Mouse (Mus musculus): ENCODE measurements at regions not wholly inside any gene's neighbourhood (a gene's known extent, or its start where the extent isn't known, plus 50 kb on each side); places are given as distances from the start of the nearest gene placed in this dataset.
A peak's percentile ranks its signal among the peaks of the same experiment; 100 is the strongest.

DNA sequence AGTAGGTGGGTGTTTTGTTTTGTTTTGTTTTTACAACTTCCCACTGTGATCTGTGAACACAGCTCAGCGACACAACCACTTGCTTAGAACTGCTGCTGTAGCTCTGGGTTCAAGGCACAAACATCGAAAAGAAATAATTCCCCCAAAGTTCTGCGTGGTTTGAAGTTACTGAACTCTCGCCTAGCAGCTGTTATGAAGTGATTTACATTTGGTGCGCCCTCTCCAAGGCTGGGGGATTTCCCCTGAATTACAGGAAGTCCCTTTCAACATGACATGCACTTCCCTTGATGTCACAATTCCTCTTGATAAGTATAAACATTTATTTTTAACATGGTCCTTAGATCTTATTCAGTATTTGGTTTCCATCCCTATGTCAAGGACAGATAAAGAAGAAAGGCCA, 336.3 kb upstream of the Adgrl2 start:
- Histone ChIP-seq H3K4me3 (no peak overlapping the region), H3K9ac (no peak overlapping the region), H3K4me2 (no peak overlapping the region), H3K27me3 (no peaks in the 10 kb centered on the region), H3K36me3 (ENCODE audit: poor library complexity, severe bottlenecking) (no peaks in the 10 kb centered on the region), H3K9me3 (replicated peaks) (no peaks in the 10 kb centered on the region), H3K27ac (no peak overlapping the region), H3K4me1 (peaks cover 16% of the 10 kb centered on the region)
- WGBS: 75% methylated on average over 5 of the region's 5 CpGs
- ATAC-seq: no peak

- ATAC-seq: no peak
- no peak overlapping the region for H3K4me2 ChIP-seq
- H3K36me3 ChIP-seq (ENCODE audit: poor library complexity, severe bottlenecking): no peaks in the 10 kb centered on the region
- no peaks in the 10 kb centered on the region for H3K9me3 ChIP-seq (replicated peaks)
- H3K4me1 ChIP-seq: peaks cover 10% of the 10 kb centered on the region; the same call in 1 of the 2 replicates
- no peak overlapping the region for H3K27ac ChIP-seq
- WGBS: 44% methylated on average over 2 of the region's 2 CpGs
- H3K9ac ChIP-seq: no peak overlapping the region
- H3K27me3 ChIP-seq: no peaks in the 10 kb centered on the region
- H3K4me3 ChIP-seq: no peak overlapping the region
These were observed 333.7 kb upstream of the Adgrl2 start for GRCm38 (mm10) chr3:149324088-149324487.

- no peak for ATAC-seq
- WGBS: 68% methylated on average over 9 of the region's 9 CpGs
- H3K27me3 ChIP-seq: no peaks in the 10 kb centered on the region
- no peak overlapping the region for H3K27ac ChIP-seq
- no peaks in the 10 kb centered on the region for H3K9me3 ChIP-seq (replicated peaks)
- no peaks in the 10 kb centered on the region for H3K36me3 ChIP-seq (ENCODE audit: poor library complexity, severe bottlenecking)
- peaks cover 8% of the 10 kb centered on the region for H3K4me1 ChIP-seq
- H3K9ac ChIP-seq: no peak overlapping the region
- H3K4me2 ChIP-seq: no peak overlapping the region
- H3K4me3 ChIP-seq: no peak overlapping the region
These were observed 328.4 kb upstream of the Adgrl2 start for GRCm38 (mm10) chr3:149318728-149319127.

- Histone ChIP-seq H3K9ac (no peak overlapping the region), H3K27ac (no peak overlapping the region), H3K9me3 (replicated peaks) (no peaks in the 10 kb centered on the region; the same call in 1 of the 2 replicates), H3K4me1 (peaks cover 17% of the 10 kb centered on the region), H3K4me3 (no peak overlapping the region), H3K27me3 (no peaks in the 10 kb centered on the region), H3K36me3 (ENCODE audit: poor library complexity, severe bottlenecking) (no peaks in the 10 kb centered on the region), H3K4me2 (no peak overlapping the region)
- 32% methylated on average over 4 of the region's 4 CpGs for WGBS
- ATAC-seq: no peak
These were observed 323.9 kb upstream of the Adgrl2 start for GRCm38 (mm10) chr3:149314258-149314657.

GRCm38 (mm10) chr3:149313217-149313616, 322.9 kb upstream of the Adgrl2 start:
- 33% methylated on average over 6 of the region's 6 CpGs for WGBS
- H3K27me3 ChIP-seq: no peaks in the 10 kb centered on the region
- no peak overlapping the region for H3K27ac ChIP-seq
- H3K36me3 ChIP-seq (ENCODE audit: poor library complexity, severe bottlenecking): no peaks in the 10 kb centered on the region
- peak; percentile 70 for ATAC-seq
- peaks cover 17% of the 10 kb centered on the region for H3K4me1 ChIP-seq
- no peak overlapping the region for H3K9ac ChIP-seq
- no peak overlapping the region for H3K4me2 ChIP-seq
- H3K4me3 ChIP-seq: no peak overlapping the region
- H3K9me3 ChIP-seq (replicated peaks): no peaks in the 10 kb centered on the region; the same call in 1 of the 2 replicates

GRCm38 (mm10) chr3:149311576-149311975, 321.2 kb upstream of the Adgrl2 start:
- no peaks in the 10 kb centered on the region for H3K27me3 ChIP-seq
- H3K4me2 ChIP-seq: no peak overlapping the region
- no peak overlapping the region for H3K4me3 ChIP-seq
- H3K4me1 ChIP-seq: peaks cover 19% of the 10 kb centered on the region
- no peak overlapping the region for H3K27ac ChIP-seq
- 92% methylated on average over 8 of the region's 8 CpGs for WGBS
- H3K36me3 ChIP-seq (ENCODE audit: poor library complexity, severe bottlenecking): no peaks in the 10 kb centered on the region
- no peak for ATAC-seq
- H3K9ac ChIP-seq: no peak overlapping the region
- no peaks in the 10 kb centered on the region; the same call in 1 of the 2 replicates for H3K9me3 ChIP-seq (replicated peaks)

DNA sequence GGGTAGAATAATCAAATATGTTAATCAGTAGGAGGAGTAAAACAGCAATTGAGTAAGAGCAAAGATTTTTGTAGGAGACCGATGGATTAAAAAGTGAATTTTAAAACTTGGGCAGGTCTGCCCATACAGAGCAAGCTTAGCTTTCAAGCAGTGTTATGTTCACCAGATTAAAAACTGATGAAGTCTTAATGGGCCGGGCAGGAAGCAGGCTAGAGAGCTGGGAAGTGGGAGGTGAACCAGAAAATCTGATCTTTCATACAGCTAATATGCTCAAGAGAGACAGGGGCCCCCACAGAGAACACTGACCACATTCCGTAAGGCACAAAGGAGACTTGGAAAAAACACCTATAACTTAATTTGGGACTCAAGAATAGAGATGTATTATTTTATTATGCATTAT, 316.4 kb upstream of the Adgrl2 start:
- H3K4me1 ChIP-seq: peaks cover 4% of the 10 kb centered on the region
- no peaks in the 10 kb centered on the region for H3K36me3 ChIP-seq (ENCODE audit: poor library complexity, severe bottlenecking)
- WGBS: 15% methylated on average over 3 of the region's 3 CpGs

GRCm38 (mm10) chr3:149306291-149306690, 315.9 kb upstream of the Adgrl2 start:
- peaks cover 4% of the 10 kb centered on the region for H3K4me1 ChIP-seq
- ATAC-seq: 0 out of 2 replicates have a peak, but pooled peaks have one; percentile 55
- no peak overlapping the region for H3K27ac ChIP-seq

More for the DNA sequence above, 316.4 kb upstream of the Adgrl2 start:
- no peaks in the 10 kb centered on the region for H3K27me3 ChIP-seq
- no peak overlapping the region for H3K4me3 ChIP-seq
- H3K27ac ChIP-seq: no peak overlapping the region
- no peak for ATAC-seq
- no peak overlapping the region for H3K9ac ChIP-seq
- no peaks in the 10 kb centered on the region; the same call in 1 of the 2 replicates for H3K9me3 ChIP-seq (replicated peaks)
- H3K4me2 ChIP-seq: no peak overlapping the region

DNA sequence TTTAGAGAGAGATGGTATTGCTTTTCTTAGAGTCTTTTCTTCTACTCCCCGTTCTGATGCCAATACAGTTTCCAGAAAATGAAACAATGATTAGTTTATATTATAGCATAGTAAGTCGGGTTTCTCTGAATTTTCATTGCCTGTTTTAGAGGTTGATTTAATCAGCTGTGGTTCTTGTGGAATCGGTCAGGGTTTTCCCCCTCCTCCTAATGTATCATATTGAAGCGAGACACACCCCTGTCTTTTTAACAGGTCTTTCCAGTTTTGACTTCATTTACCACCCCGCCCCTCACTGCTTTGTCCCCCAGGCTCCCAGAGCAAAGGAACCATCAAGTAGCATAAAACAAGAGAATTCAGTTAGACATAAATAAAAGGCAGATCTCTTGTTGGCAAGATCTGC, 315.1 kb upstream of the Adgrl2 start:
- Histone ChIP-seq H3K4me2 (no peak overlapping the region), H3K9me3 (replicated peaks) (no peaks in the 10 kb centered on the region)
- WGBS: 60% methylated on average over 5 of the region's 5 CpGs

More at GRCm38 (mm10) chr3:149306291-149306690, 315.9 kb upstream of the Adgrl2 start:
- no peak overlapping the region for H3K4me2 ChIP-seq
- no peaks in the 10 kb centered on the region for H3K9me3 ChIP-seq (replicated peaks)
- 10% methylated on average over 5 of the region's 5 CpGs for WGBS
- no peaks in the 10 kb centered on the region for H3K27me3 ChIP-seq
- H3K36me3 ChIP-seq (ENCODE audit: poor library complexity, severe bottlenecking): no peaks in the 10 kb centered on the region
- no peak overlapping the region for H3K4me3 ChIP-seq
- no peak overlapping the region for H3K9ac ChIP-seq

DNA sequence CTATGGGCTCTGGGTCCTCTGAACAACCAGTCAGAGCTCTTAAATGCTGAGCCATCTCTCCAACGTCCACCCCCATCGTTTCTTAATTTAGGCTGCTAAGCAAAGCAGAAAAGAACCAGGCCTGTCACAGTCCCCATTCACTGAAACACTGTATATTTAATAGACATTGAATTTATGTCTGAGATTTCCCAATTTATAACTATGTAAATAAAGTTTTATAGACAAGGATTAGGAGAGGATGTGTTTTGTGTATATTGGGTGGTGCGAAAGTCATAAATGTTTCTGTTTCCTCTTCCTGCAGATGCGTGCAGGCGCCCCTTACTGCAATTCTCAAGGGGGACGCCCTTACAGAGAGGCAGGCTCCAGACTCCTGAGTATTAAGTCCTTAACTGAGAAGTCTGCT, 314.7 kb upstream of the Adgrl2 start:
- no peaks in the 10 kb centered on the region for H3K27me3 ChIP-seq
- no peak overlapping the region for H3K9ac ChIP-seq
- peaks cover 4% of the 10 kb centered on the region for H3K4me1 ChIP-seq
- no peaks in the 10 kb centered on the region for H3K36me3 ChIP-seq (ENCODE audit: poor library complexity, severe bottlenecking)
- H3K4me3 ChIP-seq: no peak overlapping the region
- no peak overlapping the region for H3K27ac ChIP-seq
- H3K9me3 ChIP-seq (replicated peaks): no peaks in the 10 kb centered on the region
- no peak overlapping the region for H3K4me2 ChIP-seq
- 60% methylated on average over 6 of the region's 6 CpGs for WGBS
- ATAC-seq: no peak

More for the DNA sequence above, 315.1 kb upstream of the Adgrl2 start:
- Histone ChIP-seq H3K9ac (no peak overlapping the region), H3K4me1 (peaks cover 4% of the 10 kb centered on the region), H3K27ac (no peak overlapping the region), H3K4me3 (no peak overlapping the region), H3K27me3 (no peaks in the 10 kb centered on the region), H3K36me3 (ENCODE audit: poor library complexity, severe bottlenecking) (no peaks in the 10 kb centered on the region)
- ATAC-seq: no peak

GRCm38 (mm10) chr3:149303418-149303817, 313.1 kb upstream of the Adgrl2 start:
- 90% methylated on average over 5 of the region's 5 CpGs for WGBS

GRCm38 (mm10) chr3:149300002-149300401, 309.6 kb upstream of the Adgrl2 start:
- Histone ChIP-seq H3K27me3 (no peaks in the 10 kb centered on the region), H3K4me1 (peaks cover 20% of the 10 kb centered on the region), H3K4me3 (no peak overlapping the region), H3K4me2 (no peak overlapping the region), H3K9me3 (replicated peaks) (no peaks in the 10 kb centered on the region), H3K9ac (no peak overlapping the region), H3K27ac (no peak overlapping the region), H3K36me3 (ENCODE audit: poor library complexity, severe bottlenecking) (no peaks in the 10 kb centered on the region)
- 91% methylated on average over 4 of the region's 4 CpGs for WGBS
- no peak for ATAC-seq

More at GRCm38 (mm10) chr3:149303418-149303817, 313.1 kb upstream of the Adgrl2 start:
- no peaks in the 10 kb centered on the region for H3K27me3 ChIP-seq
- ATAC-seq: no peak
- H3K4me1 ChIP-seq: peaks cover 8% of the 10 kb centered on the region
- H3K4me2 ChIP-seq: no peak overlapping the region
- H3K27ac ChIP-seq: no peak overlapping the region
- no peaks in the 10 kb centered on the region for H3K9me3 ChIP-seq (replicated peaks)
- no peak overlapping the region for H3K4me3 ChIP-seq
- H3K36me3 ChIP-seq (ENCODE audit: poor library complexity, severe bottlenecking): no peaks in the 10 kb centered on the region
- no peak overlapping the region for H3K9ac ChIP-seq

DNA sequence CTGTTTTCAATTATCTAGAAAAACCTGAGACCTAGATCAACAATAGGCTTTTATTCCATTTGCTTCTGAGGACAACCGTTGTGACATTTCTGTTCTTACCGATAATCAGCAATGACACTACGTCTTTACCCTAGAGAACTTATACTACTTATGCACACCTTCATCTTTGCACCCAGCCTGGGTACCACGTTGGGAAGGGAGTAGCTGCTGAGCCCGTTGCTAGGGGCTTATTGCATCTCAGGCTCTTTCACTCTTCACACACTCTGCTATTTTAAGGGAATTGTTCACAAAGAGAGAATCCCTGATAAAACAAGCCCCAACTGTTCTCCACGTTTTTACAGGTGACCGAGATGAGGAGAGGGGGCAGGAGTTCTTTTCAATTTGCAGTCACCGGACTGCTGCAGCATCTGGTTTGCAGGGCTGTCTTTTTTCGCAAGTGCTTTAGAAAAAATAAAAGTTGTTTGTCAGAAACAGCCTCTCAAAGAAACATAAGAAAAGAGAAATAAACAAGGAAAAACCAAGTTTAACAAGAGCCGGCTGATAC, 306.1 kb upstream of the Adgrl2 start:
- WGBS: 34% methylated on average over 10 of the region's 10 CpGs
- Histone ChIP-seq H3K27me3 (no peaks in the 10 kb centered on the region), H3K4me3 (no peak overlapping the region), H3K36me3 (ENCODE audit: poor library complexity, severe bottlenecking) (no peaks in the 10 kb centered on the region), H3K9ac (no peak overlapping the region), H3K4me1 (peaks cover 37% of the 10 kb centered on the region), H3K4me2 (0 out of 2 replicates have a peak overlapping the region, but pooled peaks have one; percentile 25), H3K9me3 (replicated peaks) (no peaks in the 10 kb centered on the region), H3K27ac (peak overlapping the region; percentile 71)
- no peak for ATAC-seq

Measured in forebrain, embryonic 13.5 days (tissue).